Mouse (Mus musculus): Measurements from ENCODE around the gene Srxn1.

DNA sequence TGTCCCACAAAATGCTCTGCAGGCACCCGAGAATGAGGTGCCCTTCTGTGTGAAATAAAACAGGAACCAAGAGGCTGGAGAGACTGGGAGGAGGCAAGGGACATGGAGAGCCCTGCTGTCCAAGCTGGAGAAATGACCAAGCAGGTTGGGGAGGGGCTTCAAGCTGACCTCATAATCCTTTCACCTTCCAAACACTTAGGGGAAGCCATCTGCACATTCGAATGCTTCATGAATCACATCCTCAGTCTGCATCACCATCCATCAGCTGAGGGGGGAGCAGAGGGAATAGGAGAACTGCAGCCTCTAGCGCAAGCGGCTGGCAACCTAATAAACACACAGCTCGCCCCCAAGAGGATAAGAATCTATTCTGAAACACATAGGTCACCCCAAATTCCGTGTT, 2.9 kb upstream of the Srxn1 start:
- TF ChIP-seq EP300 (optimal IDR thresholded peaks at IDR 0.05) = no peak
- TF ChIP-seq CTCF (IDR thresholded peaks at IDR 0.05; ENCODE audit: low read depth) = no peak
